Mouse (Mus musculus) heart, adult 2 months (tissue): ENCODE measurements around the gene Gm20388. TPM values are rescaled to one million over a fixed set of nuclear protein-coding genes. Genes with fewer than 3 reads are reported as not detected.

Experiments
- DNase-seq, 2 experiments: peaks; one replicate each; pipeline ENCODE4 v3.0.0; 2021
- H3K27ac ChIP-seq: fragments of 200-600 bp; 2 replicates; pipeline ENCODE4 v1.8.1; 2022
- H3K27me3 ChIP-seq: fragments of 200-500 bp; 2 replicates; pipeline ENCODE4 v1.6.1; 2012; ENCODE audit warnings: mild to moderate bottlenecking, low read length, inconsistent platforms, mixed read lengths; ENCODE audit not compliant: control insufficient read depth, insufficient read depth
- H3K36me3 ChIP-seq: fragments of 200-500 bp; 2 replicates; pipeline ENCODE4 v1.6.1; 2012; ENCODE audit warnings: low read length, inconsistent platforms; ENCODE audit not compliant: control insufficient read depth, insufficient read depth
- H3K4me1 ChIP-seq: fragments of 200-500 bp; 2 replicates; pipeline ENCODE4 v1.6.1; 2011; ENCODE audit warnings: low read length; ENCODE audit not compliant: control insufficient read depth, insufficient read depth
- H3K4me3 ChIP-seq: fragments of 200-600 bp; 2 replicates; pipeline ENCODE4 v1.8.1; 2022
- H3K79me2 ChIP-seq: fragments of 200-500 bp; replicated peaks from 2 replicates; pipeline ENCODE4 v1.6.1; 2012; ENCODE audit warnings: mild to moderate bottlenecking, inconsistent platforms, low read length, moderate library complexity, mixed read lengths; ENCODE audit not compliant: control insufficient read depth, insufficient read depth
- H3K9ac ChIP-seq: fragments of 200-500 bp; 2 replicates; pipeline ENCODE4 v1.6.1; 2012; ENCODE audit warnings: low read depth, mild to moderate bottlenecking, control low read depth, inconsistent platforms, low read length, mixed read lengths
- CTCF ChIP-seq: fragments of 200-600 bp; IDR thresholded peaks from 2 replicates; pipeline ENCODE4 v1.8.1; 2022; ENCODE audit warnings: antibody characterized with exemption, mild to moderate bottlenecking, moderate library complexity
- EP300 ChIP-seq: fragments of 200-500 bp; IDR thresholded peaks from 2 replicates; pipeline ENCODE4 v1.6.1; 2011; ENCODE audit warnings: low read depth, low read length, control low read depth; ENCODE audit not compliant: insufficient read depth
- POLR2A ChIP-seq: fragments of 200-500 bp; IDR thresholded peaks from 2 replicates; pipeline ENCODE4 v1.6.1; 2011; ENCODE audit warnings: mild to moderate bottlenecking, low read depth, low read length, control low read depth; ENCODE audit not compliant: insufficient read depth
- WGBS: fragments of 180-500 bp; shearing (Covaris S2); methylation state at CpG from one replicate; pipeline ENCODE4 v1.1.7; 2018; 5-methylcytosine and 5-hydroxymethylcytosine counted together
- intact Hi-C: fragments of 180-260 bp; cut with DNase I; formaldehyde crosslinking; loops from one replicate; pipeline ENCODE4 v1.15.1; 2025
- polyA plus RNA-seq: library from polyadenylated mRNA; depleted of rRNA; stranded (reverse); fragments of >200 nt; gene quantifications from 2 replicates; pipeline ENCODE4 v1.2.3, GENCODE M21; 2012
- total RNA-seq, 2 experiments: library from RNA; stranded (reverse); gene quantifications; 2 replicates each; pipeline ENCODE4 v1.2.3; 2021

The Gm20388 gene
- total and polyA plus RNA-seq, 3 experiments, result 1.8 to 32.3 TPM; not detected in 1

DNA sequence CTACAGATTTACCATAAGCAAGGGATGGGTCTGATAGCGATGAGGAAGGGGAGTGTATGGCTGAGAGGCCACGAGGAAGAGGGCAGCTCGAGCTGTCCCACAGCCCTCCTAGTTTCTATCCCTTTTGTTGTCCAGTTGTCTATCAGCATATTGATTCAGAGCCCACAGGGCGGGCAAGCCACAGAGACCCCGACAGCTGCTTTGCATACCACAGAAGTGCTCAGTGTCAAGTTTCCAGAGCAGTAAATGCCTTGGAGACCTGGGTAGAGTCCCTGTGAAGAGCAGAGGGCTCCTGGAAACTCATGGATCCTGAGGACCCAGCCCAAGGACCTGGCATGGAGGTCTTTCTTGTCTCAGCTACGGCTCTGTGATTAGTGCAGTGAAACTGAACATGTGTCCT is 3172.4 kb downstream of the Gm20388 start:
- H3K9ac ChIP-seq, result no peak overlapping the region
- no peaks in the 10 kb centered on the region for H3K36me3 ChIP-seq
- no peak for TF ChIP-seq POLR2A
- no peak overlapping the region for H3K27ac ChIP-seq
- H3K4me3 ChIP-seq, result no peak overlapping the region
- H3K4me1 ChIP-seq, result peaks cover 2% of the 10 kb centered on the region; the same call in 1 of the 2 replicates
- 91% methylated on average over 6 of the region's 6 CpGs for WGBS
- H3K27me3 ChIP-seq, result no peaks in the 10 kb centered on the region
- intact Hi-C loops, result no loop called here
- no peak for DNase-seq
- no peaks in the 10 kb centered on the region for H3K79me2 ChIP-seq

DNA sequence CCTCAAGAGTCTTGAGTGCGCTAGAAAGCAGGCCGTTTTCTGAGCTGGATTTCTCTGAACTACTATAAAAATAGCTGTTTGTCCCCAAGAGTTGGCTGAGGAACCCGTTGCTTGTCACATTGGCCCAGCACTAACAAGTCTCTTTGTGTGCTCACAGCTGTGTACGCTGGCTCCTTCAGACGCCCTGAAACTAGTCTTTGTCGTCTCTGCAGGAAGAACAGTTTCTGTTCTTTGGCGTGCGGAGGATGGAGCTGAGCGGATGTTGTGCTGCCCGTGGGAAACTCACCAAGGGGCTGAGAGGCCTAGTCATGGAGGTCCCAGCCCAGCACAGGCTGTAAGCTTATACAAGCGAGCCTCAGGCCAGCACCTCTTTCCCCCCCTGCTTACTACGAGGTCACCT is 3173.0 kb downstream of the Gm20388 start:
- H3K27me3 ChIP-seq, result no peaks in the 10 kb centered on the region
- H3K27ac ChIP-seq, result no peak overlapping the region
- intact Hi-C loops, result no loop called here
- peaks cover 2% of the 10 kb centered on the region; the same call in 1 of the 2 replicates for H3K4me1 ChIP-seq
- H3K4me3 ChIP-seq, result no peak overlapping the region
- no peak for TF ChIP-seq EP300
- TF ChIP-seq POLR2A, result no peak
- no peak for TF ChIP-seq CTCF
- H3K36me3 ChIP-seq, result no peaks in the 10 kb centered on the region
- no peaks in the 10 kb centered on the region for H3K79me2 ChIP-seq
- WGBS, result 90% methylated on average over 12 of the region's 12 CpGs
- H3K9ac ChIP-seq, result no peak overlapping the region
- DNase-seq, result no peak

DNA sequence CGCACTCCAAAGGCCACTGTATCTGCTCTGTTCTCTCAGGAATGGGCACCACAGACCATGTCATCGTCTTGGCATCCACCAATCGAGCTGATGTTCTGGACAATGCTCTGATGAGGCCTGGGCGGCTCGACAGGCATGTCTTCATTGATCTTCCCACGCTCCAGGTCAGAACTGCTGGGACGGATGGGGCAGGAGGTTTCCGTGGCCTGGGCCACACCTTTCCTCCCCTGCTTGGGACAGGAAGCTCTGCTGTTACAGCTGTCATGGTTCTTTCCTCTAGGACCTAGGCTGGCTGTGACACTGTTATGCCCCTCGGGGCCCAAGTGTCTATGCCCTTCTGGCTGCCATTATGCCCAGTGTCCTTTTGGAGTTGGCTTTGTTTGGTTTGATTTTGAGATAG is 3176.6 kb downstream of the Gm20388 start:
- no peaks in the 10 kb centered on the region for H3K79me2 ChIP-seq
- intact Hi-C loops, result no loop called here

DNA sequence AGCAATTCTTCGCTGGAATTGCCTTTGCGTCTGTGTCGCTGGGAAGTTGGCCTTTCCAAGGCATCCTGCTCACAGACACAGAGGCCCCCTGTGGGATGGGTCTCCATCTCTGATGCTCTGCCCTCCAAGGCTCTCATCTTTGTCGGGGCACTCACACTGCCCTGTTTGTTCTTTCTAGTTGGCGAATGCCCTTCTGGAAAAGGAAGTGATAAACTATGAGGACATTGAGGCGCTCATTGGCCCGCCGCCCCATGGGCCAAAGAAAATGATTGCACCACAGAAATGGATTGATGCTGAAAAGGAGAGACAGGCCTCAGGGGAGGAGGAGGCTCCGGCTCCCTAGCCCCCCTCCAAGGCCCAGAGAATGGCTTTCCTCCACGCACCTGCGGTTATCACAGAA is 3186.6 kb downstream of the Gm20388 start:
- no peaks in the 10 kb centered on the region for H3K79me2 ChIP-seq
- H3K36me3 ChIP-seq, result no peaks in the 10 kb centered on the region
- intact Hi-C loops, result no loop called here
- no peaks in the 10 kb centered on the region for H3K4me1 ChIP-seq
- H3K27ac ChIP-seq, result no peak overlapping the region
- no peak for DNase-seq
- no peak overlapping the region for H3K4me3 ChIP-seq
- no peak overlapping the region for H3K9ac ChIP-seq
- TF ChIP-seq EP300, result no peak
- 83% methylated on average over 11 of the region's 11 CpGs for WGBS
- H3K27me3 ChIP-seq, result no peaks in the 10 kb centered on the region

More for the DNA sequence above, 3176.6 kb downstream of the Gm20388 start:
- Histone ChIP-seq H3K36me3 (no peaks in the 10 kb centered on the region), H3K4me1 (peaks cover 2% of the 10 kb centered on the region; the same call in 1 of the 2 replicates), H3K27me3 (no peaks in the 10 kb centered on the region), H3K27ac (no peak overlapping the region), H3K9ac (no peak overlapping the region), H3K4me3 (no peak overlapping the region)
- TF ChIP-seq EP300 (no peak), POLR2A (no peak), CTCF (no peak)
- DNase-seq, result no peak
- WGBS, result 54% methylated on average over 9 of the region's 9 CpGs

DNA sequence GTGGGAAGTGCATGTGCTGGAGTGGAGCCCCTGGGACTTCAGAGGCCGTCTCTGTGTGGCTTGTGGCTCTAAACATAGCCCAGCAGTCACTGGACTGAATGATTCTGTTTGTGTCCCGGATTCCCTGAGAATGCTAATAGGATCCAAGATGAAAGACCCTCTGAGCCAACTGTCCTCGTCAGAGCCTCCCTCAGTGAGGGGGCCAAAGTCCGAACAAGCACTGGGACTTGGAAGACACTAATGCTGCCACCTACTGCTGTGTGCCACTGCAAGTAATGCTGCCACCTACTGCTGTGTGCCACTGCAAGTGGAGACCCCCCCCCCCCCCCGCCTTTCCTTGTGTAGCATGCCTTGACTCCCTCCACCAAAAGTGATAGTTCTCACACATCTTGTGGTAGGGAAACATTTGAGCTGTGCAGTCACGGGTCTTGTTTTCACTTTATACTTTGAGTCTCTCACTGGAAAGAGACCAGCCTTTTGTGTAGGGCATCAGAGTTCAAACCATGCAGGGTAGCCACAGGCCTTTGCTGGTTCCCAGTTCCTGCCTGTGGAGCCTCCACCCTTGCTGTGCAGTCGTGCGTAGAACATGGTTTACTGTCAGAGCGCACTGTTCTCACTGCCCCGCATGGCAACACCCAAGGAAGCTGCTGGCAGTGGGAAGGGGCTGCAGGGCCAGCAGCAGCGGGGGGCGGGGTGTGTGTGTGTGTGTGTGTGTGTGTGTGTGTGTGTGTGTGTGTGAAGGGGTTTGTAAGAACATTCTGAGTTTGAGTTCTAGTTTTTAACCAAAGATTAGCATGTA is 3187.3 kb downstream of the Gm20388 start:
- Histone ChIP-seq H3K4me1 (no peaks in the 10 kb centered on the region), H3K79me2 (0 out of 2 replicates have a peak, but pooled peaks cover 1% of the 10 kb centered on the region), H3K36me3 (no peaks in the 10 kb centered on the region), H3K27ac (no peak overlapping the region), H3K4me3 (no peak overlapping the region), H3K27me3 (no peaks in the 10 kb centered on the region), H3K9ac (no peak overlapping the region)
- no peak for DNase-seq
- intact Hi-C loops, result no loop called here
- WGBS, result 85% methylated on average over 12 of the region's 12 CpGs
- TF ChIP-seq EP300 (no peak), POLR2A (no peak), CTCF (peak; percentile 46)

DNA sequence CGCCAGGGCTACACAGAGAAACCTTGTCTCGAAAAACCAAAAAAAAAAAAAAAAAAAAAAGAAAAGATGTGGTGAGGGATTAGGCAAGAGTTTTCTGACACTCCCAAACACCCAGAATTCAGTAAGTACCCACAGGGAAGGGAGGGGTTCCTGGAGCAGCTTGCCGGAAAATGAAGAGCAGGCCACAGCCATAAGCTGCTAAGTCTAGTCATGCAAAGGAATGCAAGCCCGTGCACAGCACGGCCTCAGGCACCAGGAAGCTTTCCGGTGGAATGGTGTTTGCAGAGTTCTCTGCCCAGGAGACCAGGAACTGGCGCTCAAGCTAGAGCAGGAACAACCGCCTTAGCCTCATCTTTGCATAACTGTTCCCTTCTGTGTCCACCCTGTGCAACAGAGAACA is 3189.6 kb downstream of the Gm20388 start:
- Histone ChIP-seq H3K27me3 (no peaks in the 10 kb centered on the region), H3K79me2 (0 out of 2 replicates have a peak, but pooled peaks cover 1% of the 10 kb centered on the region), H3K27ac (no peak overlapping the region), H3K9ac (no peak overlapping the region), H3K4me3 (no peak overlapping the region), H3K4me1 (peaks cover 2% of the 10 kb centered on the region; the same call in 1 of the 2 replicates), H3K36me3 (peaks cover 9% of the 10 kb centered on the region)
- intact Hi-C loops, result loop anchor here (2.0 to 10.0 kb wide), 3 partner anchors 57 to 265 kb away; partner anchors contain the start of gene Ankrd11
- 47% methylated on average over 8 of the region's 8 CpGs for WGBS
- TF ChIP-seq POLR2A (no peak), CTCF (no peak), EP300 (no peak)
- no peak for DNase-seq
